Mouse (Mus musculus): ENCODE data around the gene Iqce.

Iqce gene

DNA sequence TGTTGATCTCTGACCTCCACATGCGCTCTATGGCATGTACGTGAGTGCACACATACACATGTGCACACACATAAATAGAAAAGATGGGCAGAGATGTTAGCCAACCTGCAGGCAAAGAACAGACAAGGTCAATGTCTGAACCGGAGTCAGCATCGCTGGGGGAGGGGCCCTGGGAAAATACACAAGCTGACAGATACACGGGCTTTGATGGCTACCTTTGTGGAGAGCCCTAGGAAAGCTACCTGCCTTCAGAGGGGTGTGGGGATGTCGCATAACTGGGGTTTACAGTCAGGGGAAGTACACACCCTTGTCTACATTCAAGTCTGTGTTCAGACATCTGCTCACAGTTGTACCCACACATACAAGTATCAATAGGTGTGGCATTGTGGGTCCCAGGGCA, 63.7 kb downstream of the Iqce start:
- DNase-seq (ENCODE audit: low spot score) = no peak

DNA sequence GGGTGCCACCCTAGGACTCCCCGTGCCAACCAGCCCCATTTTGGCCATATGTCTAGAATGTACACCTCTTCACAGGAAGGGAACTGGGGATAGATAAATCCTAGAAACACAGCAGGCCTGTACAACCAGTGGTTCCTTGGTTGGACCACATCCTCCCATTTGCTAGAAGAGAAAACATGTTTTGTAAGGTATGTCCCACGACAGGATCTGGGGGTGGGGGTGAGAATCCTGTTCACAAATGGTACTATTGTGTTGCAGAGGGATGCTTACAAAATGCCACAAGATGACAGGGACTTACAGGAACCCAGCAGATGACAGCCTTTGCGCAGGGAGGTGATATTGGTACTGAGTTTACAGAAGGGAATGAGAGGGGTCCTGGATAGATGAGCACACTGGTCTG, 64.2 kb downstream of the Iqce start:
- no peak for DNase-seq (ENCODE audit: low spot score)

DNA sequence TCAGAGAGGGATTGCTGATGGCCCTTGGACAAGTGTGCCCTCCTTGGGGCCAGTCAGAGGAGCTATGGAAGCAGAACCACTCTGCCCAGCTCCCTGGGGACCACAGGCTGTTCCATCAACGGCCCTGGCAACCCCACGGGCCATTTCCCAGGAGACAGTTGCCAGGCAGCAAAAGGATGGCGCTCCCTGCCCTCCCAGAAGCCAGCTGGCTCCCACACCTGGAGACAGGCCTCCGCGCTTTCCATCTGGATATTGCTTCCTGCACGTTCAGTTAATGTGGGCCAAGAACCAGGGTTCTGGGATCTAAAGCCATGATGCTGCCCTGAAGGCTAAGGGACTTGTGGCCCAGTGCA, 65.1 kb downstream of the Iqce start:
- no peak for DNase-seq (ENCODE audit: low spot score)

DNA sequence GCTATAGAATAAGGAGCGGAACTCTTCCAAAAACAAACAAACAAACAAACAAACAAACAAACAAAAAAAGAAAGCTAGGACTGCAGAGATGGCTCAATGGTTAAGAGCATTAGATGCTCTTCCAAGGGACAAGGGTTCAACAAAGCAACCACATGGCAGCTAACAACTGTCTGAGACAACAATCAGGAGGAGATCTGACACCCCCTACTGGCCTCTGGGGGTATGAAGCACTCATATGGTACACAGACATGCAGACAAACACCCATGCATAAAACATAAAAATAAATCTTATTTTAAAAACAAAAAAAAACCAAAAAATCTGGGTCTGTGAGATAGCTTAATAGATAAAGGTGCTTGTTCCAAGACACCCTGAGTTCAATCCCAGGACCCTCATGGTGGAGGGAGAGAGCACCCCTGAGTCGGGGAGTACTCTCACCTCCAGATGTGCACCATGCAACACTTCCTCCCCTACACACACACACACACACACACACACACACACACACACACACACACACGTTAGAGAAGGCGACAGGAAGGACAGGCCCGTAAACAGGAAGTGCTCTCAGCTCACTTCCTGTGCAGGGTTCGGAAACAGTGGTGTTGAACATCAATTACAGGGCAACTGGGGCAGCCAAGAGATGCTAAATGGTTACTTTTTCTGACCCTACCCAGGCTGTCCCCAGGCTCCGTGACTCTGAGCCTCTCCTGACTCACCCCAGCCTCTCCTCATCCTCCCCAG, 65.7 kb downstream of the Iqce start:
- no peak for DNase-seq (ENCODE audit: low spot score)

DNA sequence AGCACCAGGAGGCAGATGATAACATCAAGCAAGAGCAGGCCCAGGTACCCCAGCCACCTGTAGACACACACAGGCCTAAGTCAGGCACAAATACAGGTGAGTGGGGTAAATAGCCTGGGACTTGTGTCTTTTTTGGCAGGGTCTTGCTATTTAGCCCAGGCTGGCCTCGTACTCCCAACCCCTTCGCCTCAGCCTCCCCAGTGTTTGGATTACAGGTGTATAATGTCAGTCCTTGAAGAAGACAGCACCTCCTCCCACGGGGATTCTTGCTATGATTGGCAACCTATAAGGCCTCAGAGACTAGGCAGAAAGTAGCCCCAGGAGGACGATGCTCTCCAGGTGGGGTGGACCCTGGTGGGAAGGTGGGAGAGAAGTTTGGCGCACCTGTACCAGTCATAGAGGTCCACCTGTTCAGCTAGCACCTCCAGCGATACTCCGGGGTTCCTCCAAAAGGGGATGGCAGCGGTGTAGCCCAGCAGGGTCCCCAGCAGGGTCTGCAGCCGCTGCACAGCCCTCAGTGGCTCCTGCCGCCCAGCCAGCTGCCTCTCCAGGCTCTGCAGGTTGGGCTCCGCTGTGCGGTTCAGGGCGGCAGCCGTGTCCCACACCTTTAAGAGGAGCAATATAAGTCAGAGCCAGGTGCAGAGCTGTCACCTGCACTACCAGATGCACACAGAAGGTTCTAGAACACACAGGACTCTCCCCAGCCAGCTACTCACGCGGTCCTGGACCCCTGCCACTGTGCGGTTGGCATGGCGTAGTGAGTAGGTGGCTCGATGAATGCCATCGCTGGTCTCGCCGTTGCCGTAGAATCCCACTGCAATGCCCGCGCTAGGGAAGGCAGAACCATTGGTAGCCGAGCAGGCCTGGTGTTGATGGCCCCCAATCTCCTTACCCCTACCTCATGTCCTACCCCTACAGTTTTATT, 67.1 kb downstream of the Iqce start:
- DNase-seq (ENCODE audit: low spot score) = no peak

DNA sequence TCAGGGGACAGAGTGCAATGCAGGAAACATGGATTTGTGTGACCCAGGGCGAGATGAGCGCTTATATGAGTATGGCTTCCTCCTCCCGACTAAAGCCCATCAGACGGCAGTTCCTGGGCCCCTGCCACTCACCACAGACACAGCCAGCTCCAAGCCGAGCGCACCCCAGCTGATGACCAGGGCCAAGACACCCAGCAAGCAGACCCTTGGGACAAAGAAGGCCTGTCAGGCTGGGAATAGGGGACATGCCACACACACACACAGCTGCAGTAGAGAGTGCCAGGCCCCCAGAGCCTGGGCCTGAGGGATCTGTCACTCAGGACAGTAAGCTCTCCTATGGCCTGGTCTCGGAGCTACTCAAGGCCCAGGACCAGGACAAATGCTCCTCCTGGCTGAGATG, 68.7 kb downstream of the Iqce start:
- no peak for DNase-seq (ENCODE audit: low spot score)

DNA sequence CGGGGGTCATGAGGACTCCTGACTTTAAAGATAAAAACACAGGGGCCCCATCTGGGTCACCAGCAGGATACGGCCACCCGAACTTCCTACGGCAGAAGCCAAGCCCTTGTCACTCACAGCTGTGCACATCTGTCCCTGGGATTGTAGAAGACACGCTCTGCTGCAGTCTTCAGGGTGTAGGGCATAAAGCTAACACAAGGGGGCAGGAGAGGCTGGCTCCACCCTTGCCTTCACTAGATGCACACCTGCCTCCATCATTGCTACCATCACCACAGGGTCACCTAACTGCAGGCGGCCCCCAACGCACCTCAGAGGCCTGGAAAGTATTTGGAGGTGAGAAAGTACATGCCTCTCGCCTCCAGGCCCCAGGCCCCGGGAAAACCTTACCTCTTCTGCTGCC, 73.2 kb downstream of the Iqce start:
- DNase-seq (ENCODE audit: low spot score) = no peak

DNA sequence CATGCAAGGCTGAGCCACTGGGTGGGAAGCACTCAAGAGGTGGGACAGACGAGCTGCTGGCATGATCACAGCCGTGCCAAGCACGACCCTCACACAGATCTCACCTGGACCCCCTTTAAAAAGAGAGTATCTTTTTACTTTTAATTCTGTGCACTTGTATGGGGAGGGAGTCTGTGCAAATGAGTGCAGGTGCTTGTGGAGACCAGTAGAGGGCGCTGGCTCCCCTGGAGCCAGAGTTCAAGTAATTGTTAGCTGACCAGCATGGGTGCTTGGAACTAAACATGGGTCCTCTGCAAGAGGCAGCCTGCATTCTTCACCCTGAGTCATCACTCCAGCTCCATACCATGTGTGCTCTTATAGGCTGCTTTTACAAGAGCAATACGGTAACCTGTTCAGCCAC, 74.6 kb downstream of the Iqce start:
- no peak for DNase-seq (ENCODE audit: low spot score)

DNA sequence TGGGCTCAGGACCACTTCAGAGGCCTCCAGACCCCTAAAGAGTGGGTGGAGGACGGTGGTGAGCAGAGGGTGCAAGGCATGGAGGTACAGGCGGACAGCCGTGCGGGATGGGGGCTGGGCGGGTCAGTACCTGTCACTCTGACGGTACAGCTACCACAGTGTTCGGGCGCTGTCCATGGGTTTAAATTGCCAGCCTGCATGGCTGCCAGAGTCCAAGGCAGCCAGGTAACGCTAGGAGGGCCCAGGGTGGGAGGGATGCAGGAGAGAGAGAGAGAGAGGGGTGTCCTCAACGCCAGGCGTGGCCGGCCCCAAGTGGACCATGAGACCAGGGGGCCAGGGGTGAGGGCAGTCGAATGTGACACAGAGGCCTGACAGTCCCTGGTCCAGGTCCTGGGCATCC, 77.2 kb downstream of the Iqce start:
- no peak for DNase-seq (ENCODE audit: low spot score)

DNA sequence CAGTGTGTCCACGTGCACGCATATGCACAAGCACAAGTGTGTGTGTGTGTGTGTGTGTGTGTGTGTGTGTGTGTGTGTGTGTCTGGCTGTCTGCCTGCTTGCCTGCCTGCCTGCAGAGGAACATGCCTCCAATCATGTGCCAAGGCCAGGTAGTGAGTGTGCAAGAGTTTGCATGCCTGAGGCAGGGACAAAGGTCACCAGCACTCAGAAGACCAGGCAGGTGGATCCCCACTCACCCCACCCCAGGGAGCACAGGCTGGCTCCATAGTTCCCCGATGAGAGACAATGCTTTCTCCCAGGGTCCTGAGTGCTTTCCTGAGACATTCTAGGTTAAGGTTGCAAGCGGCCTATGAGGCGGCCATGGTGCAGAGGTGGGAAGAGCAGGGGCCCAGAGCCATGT, 77.9 kb downstream of the Iqce start:
- no peak for DNase-seq (ENCODE audit: low spot score)

DNA sequence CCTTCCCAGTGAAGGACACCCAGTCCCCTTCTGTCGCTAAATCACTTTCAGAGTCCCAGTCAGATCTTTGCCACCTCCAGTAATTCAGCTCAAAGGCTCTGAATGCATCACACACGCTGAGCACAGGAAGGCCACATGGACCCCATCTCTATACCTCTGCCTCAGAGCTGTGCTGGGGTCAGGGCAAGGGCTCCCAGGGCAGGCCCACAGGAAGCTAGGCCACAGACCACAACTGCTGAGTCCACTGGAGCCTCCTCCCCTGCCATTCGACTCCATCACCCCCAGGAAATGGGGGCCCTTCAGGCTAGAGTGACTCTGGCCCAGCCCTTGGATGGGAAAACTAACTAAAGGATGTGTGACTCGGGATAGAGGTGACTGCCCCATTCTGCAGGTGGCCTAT, 78.4 kb downstream of the Iqce start:
- DNase-seq (ENCODE audit: low spot score) = no peak

DNA sequence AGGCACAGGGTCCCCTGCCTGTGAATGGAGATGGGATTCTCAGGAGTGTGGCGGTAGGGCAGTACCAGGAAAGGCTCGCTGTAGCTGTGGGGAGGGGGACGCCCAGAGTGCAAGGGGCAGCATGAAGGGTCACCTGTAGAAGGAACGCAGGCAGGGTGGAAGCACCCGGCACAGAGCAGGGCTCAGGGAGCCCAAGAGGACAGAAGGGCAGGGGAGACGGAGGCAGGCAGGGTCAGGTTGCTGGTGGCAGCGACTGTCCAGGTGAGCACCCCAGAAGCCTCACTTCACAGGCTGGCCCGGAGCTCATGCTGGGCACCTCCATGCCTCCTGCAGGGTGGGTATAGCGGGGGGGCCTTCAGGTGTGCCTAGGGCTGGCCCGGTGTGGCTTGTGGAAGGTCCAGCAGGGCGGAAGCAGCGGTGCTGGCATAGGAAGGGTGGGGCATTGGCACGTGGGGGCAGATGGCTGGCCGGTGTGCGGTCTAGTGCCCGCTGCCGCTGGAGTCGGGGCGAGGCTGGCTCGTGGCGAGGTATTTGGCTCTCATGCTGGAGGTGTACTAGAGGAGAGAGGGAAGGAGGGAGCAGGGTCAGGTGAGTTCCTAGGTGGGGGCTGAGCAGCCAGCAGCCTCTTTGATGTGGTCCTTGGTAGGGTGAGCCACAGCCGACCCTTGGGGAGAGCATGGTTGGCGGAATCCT, 79.1 kb downstream of the Iqce start:
- no peak for DNase-seq (ENCODE audit: low spot score)

DNA sequence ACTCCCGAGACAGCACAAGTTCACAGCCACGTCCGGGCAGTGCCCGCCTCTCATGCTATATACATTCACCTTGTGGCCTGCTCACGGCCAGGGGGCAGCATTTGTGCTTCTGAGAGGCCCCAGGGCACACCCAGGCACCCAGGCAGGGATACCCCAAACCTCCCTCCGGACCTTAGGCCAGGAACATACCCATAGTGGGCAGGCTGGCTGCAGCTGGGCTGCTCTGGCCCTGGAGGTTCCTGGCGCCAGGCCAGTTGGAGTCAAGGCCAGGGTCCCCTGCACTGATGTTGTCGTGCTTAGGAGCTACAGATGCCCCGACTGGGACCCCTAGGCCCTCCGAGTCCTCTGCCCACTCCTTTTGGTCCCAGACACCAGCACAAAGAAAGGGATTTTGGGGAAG, 80.7 kb downstream of the Iqce start:
- no peak for DNase-seq (ENCODE audit: low spot score)

DNA sequence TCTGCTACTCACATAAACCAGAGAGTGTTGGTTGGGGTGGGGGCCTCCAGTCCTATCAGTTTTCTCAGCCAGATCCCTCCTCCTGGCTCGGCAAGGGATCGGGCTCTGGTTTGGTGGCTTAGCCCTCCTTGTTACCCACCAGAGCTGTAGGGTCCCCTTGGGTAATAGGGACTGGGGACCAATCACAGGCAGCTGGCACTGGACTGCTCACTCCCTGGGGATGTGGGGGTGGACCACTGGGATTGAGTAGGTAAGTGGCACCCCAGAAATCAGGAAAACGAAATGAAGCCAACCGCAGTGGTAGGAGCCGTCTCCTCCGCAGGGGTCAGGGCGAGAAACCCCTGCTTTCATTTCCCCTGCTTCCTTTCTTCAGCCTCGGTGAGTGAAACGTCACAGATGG, 81.1 kb downstream of the Iqce start:
- no peak for DNase-seq (ENCODE audit: low spot score)

DNA sequence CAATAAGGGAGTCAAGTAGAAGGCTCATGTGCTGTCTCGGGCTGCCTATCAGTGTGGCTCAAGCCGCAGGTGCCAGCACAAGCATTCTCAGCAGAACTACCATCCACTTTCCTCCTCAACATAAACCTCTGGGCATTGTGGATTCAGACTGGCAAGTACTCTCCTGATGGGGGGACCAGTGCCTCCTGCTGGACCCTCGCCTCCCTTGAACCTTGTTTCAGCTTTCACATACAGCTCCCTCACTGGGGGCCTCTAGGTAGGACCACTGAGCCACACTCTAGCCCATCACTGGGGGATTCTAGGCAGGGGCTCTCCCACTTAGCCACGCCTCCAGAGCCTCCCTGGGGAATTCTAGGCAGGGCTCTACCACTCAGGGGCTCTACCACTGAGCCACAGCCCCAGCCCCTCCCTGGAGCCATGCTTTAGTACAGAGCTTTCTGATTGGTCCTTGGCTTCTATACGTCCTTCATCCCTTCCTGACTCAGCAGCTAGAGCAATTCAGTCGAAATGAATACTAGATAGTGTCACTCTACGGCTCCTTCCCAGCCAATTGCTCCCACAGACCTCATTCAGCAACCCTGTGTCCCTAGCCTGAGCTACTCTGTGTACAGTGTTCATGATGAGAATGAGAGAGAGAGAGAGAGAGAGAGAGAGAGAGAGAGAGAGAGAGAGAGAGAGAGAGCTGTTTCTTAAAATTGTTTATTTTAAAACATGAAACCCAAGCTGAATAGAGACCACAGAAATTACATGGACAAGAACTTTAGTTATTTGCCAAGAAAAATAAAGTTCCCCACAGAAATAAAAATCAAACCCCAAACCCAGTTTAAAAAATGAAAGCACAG, 82.1 kb downstream of the Iqce start:
- DNase-seq (ENCODE audit: low spot score) = no peak

DNA sequence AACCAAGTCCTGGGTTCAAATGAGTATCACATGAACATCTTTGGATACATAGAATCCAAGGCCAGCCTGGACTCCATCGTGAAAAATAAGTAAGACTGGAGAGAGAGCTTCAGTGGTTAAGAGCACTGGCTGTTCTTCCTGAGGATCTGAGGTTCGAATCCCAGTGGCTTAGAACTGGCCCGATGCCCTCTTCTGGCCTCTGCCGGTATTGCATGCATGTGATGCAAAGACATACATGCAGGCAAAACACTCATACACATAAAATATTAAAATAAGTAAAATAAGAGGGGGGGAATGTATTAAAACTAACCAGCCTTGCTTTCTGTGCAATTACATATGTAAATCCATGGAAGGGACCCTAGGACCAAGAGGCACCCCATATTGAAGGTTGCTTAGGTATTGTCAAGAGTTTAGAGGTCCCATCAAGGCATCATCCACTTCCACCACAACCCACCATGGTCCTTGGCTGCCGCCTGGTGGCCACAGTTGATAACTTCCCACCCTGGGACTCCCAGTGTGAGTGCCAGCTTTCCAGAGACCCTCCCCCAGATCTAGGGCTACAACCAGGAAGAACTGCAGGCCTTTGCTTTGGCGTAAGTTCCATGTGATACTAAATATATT, 82.9 kb downstream of the Iqce start:
- DNase-seq (ENCODE audit: low spot score) = peak; percentile 64

DNA sequence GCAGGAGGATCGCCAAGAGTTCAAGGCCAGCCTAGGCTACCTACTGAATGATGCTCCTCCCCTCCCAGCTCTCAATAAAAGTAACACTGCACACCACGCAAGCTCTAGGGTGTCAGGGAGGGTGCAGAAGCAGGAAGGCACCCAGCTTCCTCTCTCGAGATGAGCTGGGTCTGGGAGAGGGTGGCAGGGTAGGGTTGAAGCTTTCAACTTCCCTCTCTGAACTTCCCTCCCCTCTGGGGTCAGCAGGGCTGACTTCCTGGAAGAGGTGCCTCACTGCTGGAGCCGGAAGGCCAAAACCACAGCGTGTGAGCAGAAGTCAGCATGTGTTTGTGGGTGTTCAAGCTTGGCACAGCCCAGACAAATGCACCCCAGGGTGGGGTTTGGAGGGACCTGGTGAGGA, 84.5 kb downstream of the Iqce start:
- no peak for DNase-seq (ENCODE audit: low spot score)

DNA sequence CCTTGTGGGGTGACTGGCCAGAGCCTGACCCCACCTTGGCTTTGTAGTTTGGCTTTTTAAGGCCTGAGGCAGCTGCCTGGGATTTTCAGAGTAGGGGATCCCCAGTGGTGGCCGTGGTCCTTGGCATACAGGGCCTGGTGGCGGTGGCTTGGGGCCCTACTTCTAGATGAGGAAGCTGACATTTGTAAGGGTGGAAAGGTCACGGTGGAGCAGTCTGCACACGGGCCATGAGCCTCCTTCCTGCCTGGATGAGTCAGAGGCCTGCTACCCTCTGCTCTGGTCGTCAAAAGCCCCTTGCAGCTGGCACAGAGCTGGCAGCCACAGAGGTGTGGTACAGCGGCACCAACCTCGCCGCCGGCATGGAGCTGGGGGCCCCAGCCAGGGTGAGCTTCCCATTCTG, 85.5 kb downstream of the Iqce start:
- DNase-seq (ENCODE audit: low spot score) = no peak

DNA sequence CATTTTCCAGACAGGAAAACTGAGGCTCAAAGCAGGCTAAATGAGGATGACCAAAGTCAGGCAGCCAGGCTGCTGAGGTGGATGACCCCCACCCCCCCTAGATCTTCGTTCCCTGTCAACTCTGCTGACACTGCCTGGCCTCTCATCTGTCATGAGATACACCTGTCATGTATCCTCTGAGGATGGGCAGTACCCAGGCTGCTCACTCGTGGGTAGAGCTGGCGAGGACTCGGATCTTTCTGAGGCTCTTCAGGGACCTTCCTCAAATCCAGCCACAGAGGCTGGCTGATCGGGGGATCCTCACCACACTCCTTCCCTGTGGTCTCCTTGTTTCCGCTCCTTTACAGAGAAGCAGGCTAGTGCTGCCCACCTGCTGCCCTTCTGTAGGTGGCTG, 86.1 kb downstream of the Iqce start:
- no peak for DNase-seq (ENCODE audit: low spot score)

DNA sequence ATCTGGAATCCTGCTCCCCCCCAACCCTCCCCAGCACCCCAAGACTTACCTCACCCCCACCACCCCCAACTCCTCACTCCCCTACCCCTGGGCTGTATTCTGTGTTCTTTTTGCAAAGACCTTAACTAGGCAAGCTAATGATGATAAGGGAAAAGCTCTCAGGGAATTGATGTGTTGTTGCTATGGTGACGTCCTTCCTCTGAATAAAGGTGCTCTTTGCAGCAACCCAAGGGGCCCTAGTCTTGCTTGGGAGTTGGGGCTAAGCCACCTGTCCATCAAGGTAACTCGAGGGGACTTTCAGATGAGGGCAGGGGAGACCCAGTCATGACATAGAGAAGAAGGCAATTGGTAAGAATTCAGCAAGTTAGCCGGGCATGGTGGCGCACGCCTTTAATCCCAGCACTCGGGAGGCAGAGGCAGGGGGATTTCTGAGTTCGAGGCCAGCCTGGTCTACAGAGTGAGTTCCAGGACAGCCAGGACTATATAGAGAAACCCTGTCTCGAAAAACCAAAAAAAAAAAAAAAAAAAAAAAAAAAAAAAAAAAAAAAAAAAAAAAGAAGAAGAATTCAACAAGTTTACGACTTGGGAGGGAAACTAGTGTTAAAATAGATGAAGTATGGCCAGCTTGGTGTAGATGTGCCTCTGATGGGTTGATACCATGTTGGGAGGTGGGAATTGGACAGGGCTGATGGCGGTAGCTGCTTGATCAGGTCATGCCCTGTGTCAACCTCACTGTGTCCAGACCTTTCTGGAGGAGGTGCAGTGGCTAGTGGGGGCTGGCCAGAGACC, 86.7 kb downstream of the Iqce start:
- DNase-seq (ENCODE audit: low spot score) = no peak

DNA sequence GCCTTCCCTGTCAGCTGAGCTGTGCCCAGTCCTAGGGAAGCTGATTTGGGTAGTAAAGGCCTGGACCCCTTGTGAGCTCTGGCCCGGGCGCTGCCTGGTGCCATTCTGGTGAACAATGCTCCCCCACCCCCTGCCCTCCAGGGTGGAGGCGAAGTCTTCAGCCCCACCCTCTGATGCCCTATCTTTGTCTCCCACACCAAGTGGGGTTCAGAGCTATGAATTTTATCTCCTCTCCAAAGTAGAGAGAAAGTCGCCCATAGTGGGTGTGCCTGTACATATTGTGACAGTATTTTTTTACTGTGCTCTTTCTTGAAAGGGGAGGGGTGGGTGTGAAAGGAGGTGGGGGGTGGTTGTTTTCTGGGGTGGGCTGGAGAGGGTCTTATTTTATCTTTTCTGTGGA, 87.3 kb downstream of the Iqce start:
- no peak for DNase-seq (ENCODE audit: low spot score)

Data from testis, postnatal 14 days (tissue).